Mouse (Mus musculus) embryonic fibroblast, embryonic 13.5 days (primary cell): ENCODE results near the gene Pelo. TPM values are rescaled to one million over a fixed set of nuclear protein-coding genes. Genes with fewer than 3 reads are reported as not detected.

Experiments
- H3K27ac ChIP-seq: 2 replicates; pipeline ENCODE4 v1.5.1; 2012; ENCODE audit warnings: low read length, control low read depth, inconsistent platforms; ENCODE audit not compliant: insufficient read depth
- H3K4me1 ChIP-seq: 2 replicates; pipeline ENCODE4 v1.6.1; 2011; ENCODE audit warnings: low read length; ENCODE audit not compliant: control insufficient read depth, insufficient read depth
- H3K4me3 ChIP-seq: 2 replicates; pipeline ENCODE4 v1.5.1; 2011; ENCODE audit warnings: mild to moderate bottlenecking, control low read depth, low read length; ENCODE audit not compliant: insufficient read depth
- CTCF ChIP-seq: IDR thresholded peaks from 2 replicates; pipeline ENCODE4 v1.5.1; 2011; ENCODE audit warnings: mild to moderate bottlenecking, control low read depth, low read length, moderate library complexity, borderline replicate concordance; ENCODE audit not compliant: insufficient read depth
- POLR2A ChIP-seq: IDR thresholded peaks from 2 replicates; pipeline ENCODE4 v1.6.1; 2011; ENCODE audit warnings: low read depth, mild to moderate bottlenecking, control low read depth, low read length, moderate library complexity
- polyA plus RNA-seq: library from polyadenylated mRNA; stranded (reverse); fragments of >200 nt; gene quantifications from 2 replicates; pipeline ENCODE4 v1.2.4, GENCODE M21; 2011; ENCODE audit warnings: low read depth; ENCODE audit not compliant: missing spikeins, insufficient read length

The Pelo gene
- polyA plus RNA-seq, 1 experiment = 14.1 TPM

DNA sequence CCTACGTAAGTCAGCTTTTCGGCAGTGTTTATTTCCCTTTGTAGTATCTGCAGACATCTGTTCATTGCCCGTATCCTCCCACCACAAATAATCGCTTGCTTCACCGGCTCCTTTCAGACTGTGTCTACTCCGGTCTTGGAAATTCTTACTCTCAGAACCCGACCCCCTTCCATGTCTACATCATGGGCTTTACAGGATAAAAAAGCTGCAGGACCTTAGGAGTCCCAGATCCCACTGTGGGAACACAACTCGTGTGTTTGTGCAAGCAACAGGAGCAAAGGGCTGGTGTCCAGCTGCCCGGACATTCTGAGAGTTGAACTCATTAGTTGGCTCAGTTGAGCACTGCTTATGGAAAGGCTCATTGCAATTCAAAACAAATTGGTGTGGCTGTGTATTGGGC is 35.2 kb downstream of the Pelo start:
- H3K27ac ChIP-seq = no peak overlapping the region
- no peaks in the 10 kb centered on the region for H3K4me1 ChIP-seq
- H3K4me3 ChIP-seq = no peak overlapping the region
- TF ChIP-seq POLR2A (no peak), CTCF (no peak)

DNA sequence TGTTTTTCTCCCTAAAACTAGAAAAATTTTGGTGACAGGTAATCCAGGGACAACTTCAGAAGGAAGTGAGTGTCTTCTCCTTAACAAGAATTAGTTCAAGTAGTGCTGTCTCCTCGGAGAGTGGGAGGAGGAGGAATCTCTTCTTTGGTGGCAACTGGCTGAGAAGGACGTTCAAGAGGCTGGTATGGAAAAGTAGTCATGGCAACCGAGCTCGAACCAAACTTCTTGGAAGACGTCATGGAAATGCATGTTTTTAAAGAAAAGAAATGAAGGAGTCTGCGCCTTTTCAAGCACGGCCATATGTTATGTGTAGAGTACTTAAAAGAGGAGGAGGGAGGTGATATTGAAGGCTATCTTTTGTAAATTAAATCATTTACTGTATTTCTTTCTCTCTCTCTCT is 37.4 kb downstream of the Pelo start:
- Histone ChIP-seq H3K4me1 (peaks cover 4% of the 10 kb centered on the region; the same call in 1 of the 2 replicates), H3K27ac (no peak overlapping the region), H3K4me3 (no peak overlapping the region)
- TF ChIP-seq CTCF (no peak), POLR2A (no peak)

DNA sequence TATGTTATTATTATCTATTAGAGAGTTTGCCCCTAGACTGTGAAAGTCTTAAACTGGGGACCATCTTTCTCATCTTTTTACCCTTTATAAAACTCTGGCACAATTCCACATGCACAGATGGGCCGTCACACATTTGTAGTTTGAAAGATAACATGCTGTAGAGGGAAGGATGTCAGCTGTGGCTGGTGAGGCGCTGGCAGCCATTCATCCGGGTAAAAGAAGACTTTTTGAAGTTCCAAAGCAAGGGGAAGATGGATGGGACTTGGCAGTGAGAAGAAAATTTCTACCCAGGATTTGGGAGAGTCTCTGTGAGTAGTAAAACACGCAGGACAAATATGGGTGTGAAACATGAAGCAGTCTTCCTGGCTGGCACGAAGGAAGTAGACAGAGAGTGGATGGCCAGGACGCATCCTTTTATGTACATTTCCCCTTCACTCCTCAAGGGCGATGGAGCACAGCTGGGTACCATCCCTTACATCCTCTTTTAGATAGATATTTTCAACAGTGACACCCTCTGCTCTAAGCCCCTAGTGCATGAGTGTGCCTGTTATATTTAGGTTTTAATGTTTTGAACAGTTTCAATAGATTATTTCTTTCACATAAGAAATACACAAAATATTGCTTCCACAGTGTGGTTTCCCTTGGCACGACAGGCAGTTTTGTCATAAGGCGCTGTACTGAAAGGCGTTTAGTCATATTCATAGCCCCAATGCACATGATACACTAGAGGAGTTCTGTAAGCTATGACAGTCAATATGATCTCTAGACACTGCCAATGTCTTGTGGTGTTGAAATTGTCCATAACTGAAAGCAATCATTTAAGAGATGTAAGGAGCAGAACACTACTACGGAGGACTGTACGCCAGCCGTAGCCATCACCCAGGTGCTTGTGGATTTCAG is 39.1 kb downstream of the Pelo start:
- Histone ChIP-seq H3K4me3 (no peak overlapping the region), H3K27ac (no peak overlapping the region), H3K4me1 (peaks cover 4% of the 10 kb centered on the region; the same call in 1 of the 2 replicates)
- TF ChIP-seq POLR2A = no peak
- no peak for TF ChIP-seq CTCF

DNA sequence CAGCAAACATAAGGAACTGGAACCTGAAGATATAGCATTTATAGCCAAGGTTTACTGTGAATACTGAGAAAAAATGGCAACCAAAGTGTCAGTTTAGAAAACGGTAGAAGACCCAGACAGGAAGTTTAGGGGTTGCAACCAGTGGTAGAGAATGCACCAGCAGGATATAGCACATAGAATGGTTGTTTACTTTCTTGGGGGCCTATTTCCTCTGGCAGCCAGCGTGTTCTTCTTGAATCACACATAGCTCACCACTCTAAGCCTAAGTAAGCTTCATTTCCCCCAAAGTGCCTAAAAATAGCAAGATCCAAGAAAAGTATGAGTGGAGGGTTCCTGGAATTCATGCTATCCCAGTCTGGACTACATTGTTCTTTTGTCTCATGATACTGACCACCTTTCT is 47.3 kb downstream of the Pelo start:
- H3K4me1 ChIP-seq = no peaks in the 10 kb centered on the region
- H3K4me3 ChIP-seq = no peak overlapping the region
- no peak for TF ChIP-seq CTCF
- no peak for TF ChIP-seq POLR2A
- no peak overlapping the region for H3K27ac ChIP-seq

Other genes starting within 250 kb of the Pelo start
- gene Itga2, start 158.1 kb downstream of the Pelo start, polyA plus RNA-seq = 1.1 and 1.3 TPM in 2 replicates
- 3.5 and 6.6 TPM in 2 replicates for gene Gm49395, start 11.7 kb upstream of the Pelo start, polyA plus RNA-seq
- 17.9 and 23.1 TPM in 2 replicates for gene Itga1, start 11.8 kb upstream of the Pelo start, polyA plus RNA-seq